Mouse (Mus musculus): ENCODE measurements around the gene Cfap97d1. TPM values are rescaled to one million over a fixed set of nuclear protein-coding genes. Genes with fewer than 3 reads are reported as not detected.
A peak's percentile ranks its signal among the peaks of the same experiment; 100 is the strongest.

Cfap97d1 gene
- total RNA-seq, 2 experiments from 2014 or later = not detected

- no peak for DNase-seq (ENCODE audit: low spot score in 2 of 2)
These were observed 49.0 kb downstream of the Cfap97d1 start for GRCm38 (mm10) chr11:102033055-102033591.

GRCm38 (mm10) chr11:102034887-102035286 lies 50.8 kb downstream of the Cfap97d1 start:
- peak; percentile 62 to 65 for DNase-seq (ENCODE audit: low spot score in 2 of 2)

- no peak for DNase-seq (ENCODE audit: low spot score in 2 of 2)
These were observed 51.4 kb downstream of the Cfap97d1 start for GRCm38 (mm10) chr11:102035456-102035960.

GRCm38 (mm10) chr11:102036336-102036735 lies 52.3 kb downstream of the Cfap97d1 start:
- no peak for DNase-seq (ENCODE audit: low spot score in 2 of 2)

GRCm38 (mm10) chr11:102037789-102038188 lies 53.7 kb downstream of the Cfap97d1 start:
- no peak for DNase-seq (ENCODE audit: low spot score in 2 of 2)

GRCm38 (mm10) chr11:102039487-102040137 lies 55.5 kb downstream of the Cfap97d1 start:
- no peak for DNase-seq (ENCODE audit: low spot score in 2 of 2)

GRCm38 (mm10) chr11:102040138-102040524 lies 56.1 kb downstream of the Cfap97d1 start:
- peak; percentile 83 to 85 for DNase-seq (ENCODE audit: low spot score in 2 of 2)

GRCm38 (mm10) chr11:102040646-102041045 lies 56.6 kb downstream of the Cfap97d1 start:
- DNase-seq (ENCODE audit: low spot score in 2 of 2) = no peak

GRCm38 (mm10) chr11:102041350-102041949 lies 57.4 kb downstream of the Cfap97d1 start, which contains the start of gene Cd300lg:
Gene Cd300lg (plus strand): TSS chr11:102041509.
- DNase-seq (ENCODE audit: low spot score in 2 of 2) = no peak

Other genes with a start within 250 kb of the Cfap97d1 start
- 10 to 100 TPM; 25.8 to 29.3 TPM for gene Etv4, start 198.9 kb upstream of the Cfap97d1 start, total RNA-seq (2021)
- gene Meox1, start 89.9 kb upstream of the Cfap97d1 start, total RNA-seq (2021) = 1 to 10 TPM; 2.9 to 3.6 TPM
- under 1 TPM in 1 of 2 experiments, not detected in 1; 0.23 TPM for gene Sost, start 17.3 kb upstream of the Cfap97d1 start, total RNA-seq (2021)
- 100 to 1,000 TPM; 121 to 127 TPM for gene Dusp3, start 2.7 kb downstream of the Cfap97d1 start, total RNA-seq (2021)
- gene Mpp3, start 44.2 kb downstream of the Cfap97d1 start, total RNA-seq (2021) = 10 to 100 TPM; 70.1 to 79.5 TPM
- under 1 TPM in 1 of 2 experiments, not detected in 1; 0.14 TPM for gene Cd300lg, start 57.2 kb downstream of the Cfap97d1 start, total RNA-seq (2021)
- 100 to 1,000 TPM; 103 to 110 TPM for gene Mpp2, start 104.2 kb downstream of the Cfap97d1 start, total RNA-seq (2021)
- gene Ppy, start 117.0 kb downstream of the Cfap97d1 start, total RNA-seq (2021) = not detected
- not detected for gene Pyy, start 123.6 kb downstream of the Cfap97d1 start, total RNA-seq (2021)
- not detected for gene Nags, start 161.2 kb downstream of the Cfap97d1 start, total RNA-seq (2021)
- 10 to 100 TPM; 29.8 TPM for gene Tmem101, start 172.1 kb downstream of the Cfap97d1 start, total RNA-seq (2021)
- 10 to 100 TPM; 73.8 to 77.8 TPM for gene Lsm12, start 201.0 kb downstream of the Cfap97d1 start, total RNA-seq (2021)
- 10 to 100 TPM; 44.4 to 45.4 TPM for gene G6pc3, start 205.3 kb downstream of the Cfap97d1 start, total RNA-seq (2021)
- gene Hdac5, start 245.9 kb downstream of the Cfap97d1 start, total RNA-seq (2021) = 100 to 1,000 TPM; 164 to 207 TPM